Mouse (Mus musculus) liver, adult 2 months (tissue): ENCODE measurements at regions not wholly inside any gene's neighbourhood (a gene's known extent, or its start where the extent isn't known, plus 50 kb on each side); places are given as distances from the start of the nearest gene placed in this dataset.

Experiments
- CTCF ChIP-seq: fragments of 200-500 bp; IDR thresholded peaks from 2 replicates; pipeline ENCODE4 v1.5.1; 2011; ENCODE audit warnings: low read depth, low read length, control low read depth
- POLR2A ChIP-seq: fragments of 200-500 bp; IDR thresholded peaks from 2 replicates; pipeline ENCODE4 v1.6.1; 2011; ENCODE audit warnings: low read length, control low read depth; ENCODE audit not compliant: insufficient read depth; ENCODE audit errors: extremely low read depth

DNA sequence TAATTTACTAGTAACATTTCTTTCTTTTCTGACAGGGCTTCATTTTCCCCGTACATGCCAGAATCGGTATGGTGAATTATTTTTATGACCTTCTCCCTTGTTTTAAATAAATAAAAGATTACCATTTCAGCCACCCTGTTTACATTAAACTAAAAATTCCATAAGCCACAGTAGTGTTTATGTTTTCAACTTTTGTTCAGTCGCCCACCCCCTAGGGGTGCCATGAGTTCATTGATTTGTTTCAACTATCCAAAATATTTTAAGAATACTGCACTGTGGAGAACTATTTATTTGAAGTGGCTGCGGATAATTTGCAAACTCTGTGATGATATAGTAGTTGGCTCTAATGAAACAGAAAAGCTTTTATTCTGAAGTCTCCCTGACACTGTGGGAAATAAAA is 132.9 kb downstream of the Tfec start:
- TF ChIP-seq CTCF (no peak), POLR2A (no peak)
